Mouse (Mus musculus) adrenal gland, postnatal 36 days (tissue): ENCODE data around the gene Ccdc85c. TPM values are rescaled to one million over a fixed set of nuclear protein-coding genes. Genes with fewer than 3 reads are reported as not detected.

Experiments
- DNase-seq, 2 experiments: peaks; one replicate each; pipeline ENCODE4 v3.0.0; 2021; ENCODE audit warnings: mixed read lengths in 1 of 2
- total RNA-seq, 2 experiments: library from RNA; stranded (reverse); gene quantifications; 2 replicates each; pipeline ENCODE4 v1.2.3; 2021

Gene Ccdc85c
- total RNA-seq, 2 experiments from 2014 or later: 21.6 to 28.8 TPM

DNA sequence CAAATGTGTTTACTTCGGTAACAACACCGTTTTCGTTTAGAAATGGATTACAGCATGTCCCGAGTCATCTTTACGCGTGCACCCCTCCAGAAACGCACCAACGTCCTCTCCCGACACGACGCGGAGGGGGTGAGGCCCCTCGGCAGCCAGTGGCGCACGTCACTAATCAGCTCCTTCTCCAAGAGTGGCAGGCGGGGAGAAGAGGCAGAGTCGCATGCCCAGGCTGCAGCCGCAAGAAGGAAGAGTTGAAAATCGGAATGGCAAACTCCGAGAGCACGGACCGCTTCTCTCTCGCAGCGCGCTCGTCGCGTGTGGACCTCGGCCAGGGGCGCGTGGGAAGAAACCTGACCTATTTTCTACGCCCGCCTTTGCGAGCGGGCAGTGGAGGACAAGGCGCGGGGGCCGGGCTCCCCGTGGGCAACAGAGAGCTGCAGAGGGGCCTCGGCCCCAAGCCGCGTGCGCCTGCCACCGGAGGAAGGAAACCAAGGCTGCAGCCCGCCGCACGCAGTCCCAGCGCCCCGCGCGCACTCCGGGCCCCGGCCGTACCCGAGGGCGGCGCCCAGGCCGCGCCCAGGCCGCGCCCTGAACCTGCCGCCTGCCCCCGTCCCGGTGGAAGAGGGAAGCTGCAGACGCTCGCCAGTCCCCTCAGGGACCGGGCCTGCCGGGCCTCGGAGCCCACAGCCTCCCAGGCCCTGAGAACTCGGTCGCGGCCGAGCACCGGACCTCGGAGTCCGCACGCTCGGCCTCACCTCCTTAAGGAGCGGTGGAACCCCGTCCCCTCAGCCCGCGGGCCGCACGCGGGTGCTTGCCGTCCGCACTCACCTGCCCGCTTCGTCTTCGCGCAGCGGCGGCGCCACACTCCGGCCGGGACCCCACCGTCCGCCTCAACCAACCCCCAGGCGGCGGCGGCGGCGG lies 96.6 kb downstream of the Ccdc85c start:
- DNase-seq: peak; percentile 61 to 71

DNA sequence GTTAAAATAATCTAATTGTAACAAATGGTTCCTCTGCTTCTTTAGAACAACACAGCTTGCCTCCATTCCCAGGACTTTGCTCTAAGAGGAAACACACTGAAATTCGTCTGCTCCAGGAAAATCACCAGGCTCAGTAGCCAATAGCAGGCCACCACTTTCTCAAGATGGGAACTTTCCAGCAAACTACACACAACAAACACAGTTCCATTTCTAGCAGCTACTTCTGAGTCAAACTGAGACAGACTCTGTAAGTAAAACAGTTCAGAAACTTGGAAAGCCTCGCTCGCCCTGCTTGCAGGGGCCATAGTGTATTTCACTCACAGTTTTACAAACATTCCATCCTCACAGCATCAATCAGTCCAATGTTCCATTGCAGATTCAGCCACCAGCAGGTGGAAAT lies 98.9 kb downstream of the Ccdc85c start:
- DNase-seq: no peak

DNA sequence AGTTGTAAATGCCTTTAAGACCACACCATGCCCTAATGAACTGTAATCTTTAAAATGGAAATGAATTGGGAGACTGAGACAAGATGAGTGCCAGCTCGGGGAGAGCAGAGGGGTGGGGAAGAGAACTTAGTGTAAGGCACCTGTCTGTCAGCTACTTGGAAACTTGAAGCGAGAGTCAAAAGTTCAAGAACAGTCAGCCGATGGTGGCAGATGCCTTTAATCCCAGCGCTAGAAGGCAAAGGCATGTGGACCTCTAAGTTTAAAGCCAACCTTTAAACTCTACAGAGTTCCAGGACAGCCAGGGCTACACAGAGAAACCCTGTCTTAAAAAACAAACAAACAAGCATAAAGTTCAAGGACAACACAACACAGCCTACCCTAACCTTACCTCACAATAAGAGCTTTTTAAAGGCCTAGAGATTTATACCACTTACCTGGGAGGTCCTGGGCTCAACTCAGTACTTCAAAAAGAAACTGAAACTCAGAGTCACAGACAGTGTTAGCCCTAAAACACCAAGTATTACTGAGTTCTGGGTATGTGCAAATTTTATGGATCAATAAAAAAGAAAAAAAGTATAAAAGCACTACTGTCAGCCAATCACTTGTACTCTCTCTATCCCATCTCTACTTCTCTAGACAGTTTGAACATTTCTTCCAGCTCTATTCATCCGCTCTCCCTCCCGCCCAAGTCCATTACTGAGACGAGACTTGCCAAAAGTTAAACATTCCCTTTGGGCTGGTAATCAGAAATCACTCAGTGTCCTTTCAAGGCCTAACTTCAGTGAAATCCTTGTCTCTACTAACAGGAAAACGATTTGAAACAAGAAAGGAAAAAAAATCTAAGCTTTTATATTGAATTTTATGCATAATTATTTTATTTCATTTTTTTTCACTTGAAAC lies 100.4 kb downstream of the Ccdc85c start:
- no peak for DNase-seq

DNA sequence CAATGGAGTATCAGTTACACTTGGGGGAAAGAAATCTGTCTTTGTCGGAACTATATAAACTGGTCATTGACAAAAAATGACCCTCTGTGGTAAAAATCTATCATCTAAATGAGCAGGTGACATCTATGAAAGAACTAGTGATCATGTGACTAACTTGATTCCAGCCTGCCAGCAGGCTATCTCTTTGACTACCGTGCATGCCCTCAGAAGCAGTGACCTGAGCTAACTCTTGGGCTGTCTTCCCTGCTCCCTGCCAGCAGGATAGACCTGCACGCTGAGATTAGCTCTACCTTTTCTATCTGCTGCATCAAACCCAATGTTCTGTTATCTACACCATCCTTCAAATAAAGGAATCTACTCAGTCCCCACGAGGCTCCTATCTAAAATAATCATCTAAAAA lies 102.6 kb downstream of the Ccdc85c start:
- no peak for DNase-seq

DNA sequence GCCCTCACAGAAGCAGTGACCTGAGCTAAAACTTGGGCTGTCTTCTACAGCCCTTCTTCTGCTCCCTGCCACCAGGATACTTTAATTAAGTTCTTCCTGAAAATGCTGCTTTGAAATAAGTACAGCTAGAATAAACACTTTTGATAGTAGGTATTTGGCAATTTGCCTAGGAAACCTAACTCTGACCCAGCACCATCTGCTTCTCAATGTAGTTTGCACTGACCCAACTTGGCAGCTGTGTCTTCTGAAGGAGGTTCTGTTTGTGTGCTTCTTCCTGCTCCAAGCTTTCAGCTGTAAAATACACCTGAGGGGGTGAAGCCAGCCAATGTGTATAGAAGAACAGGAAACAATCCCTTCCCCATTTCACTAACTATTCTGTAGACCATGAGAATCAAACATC lies 103.9 kb downstream of the Ccdc85c start:
- DNase-seq: no peak

DNA sequence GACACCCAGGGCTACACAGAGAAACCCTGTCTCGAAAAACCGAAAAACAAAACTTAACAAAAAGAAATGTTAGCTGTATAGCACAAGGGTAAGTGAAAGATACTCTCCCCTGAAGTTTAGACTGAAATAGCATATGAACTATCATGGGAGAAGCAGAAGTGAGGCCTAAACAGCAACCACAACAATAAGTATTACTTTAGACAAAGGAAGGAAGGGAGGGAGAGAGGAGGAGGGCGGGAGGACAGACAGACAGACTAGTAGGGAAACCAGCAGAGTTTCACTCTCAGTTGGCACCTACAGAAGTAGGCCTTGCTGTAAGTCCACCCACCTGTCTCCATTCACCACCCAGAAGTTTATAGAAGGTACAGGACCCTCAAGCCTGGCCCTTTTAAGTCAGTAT lies 104.8 kb downstream of the Ccdc85c start:
- no peak for DNase-seq

DNA sequence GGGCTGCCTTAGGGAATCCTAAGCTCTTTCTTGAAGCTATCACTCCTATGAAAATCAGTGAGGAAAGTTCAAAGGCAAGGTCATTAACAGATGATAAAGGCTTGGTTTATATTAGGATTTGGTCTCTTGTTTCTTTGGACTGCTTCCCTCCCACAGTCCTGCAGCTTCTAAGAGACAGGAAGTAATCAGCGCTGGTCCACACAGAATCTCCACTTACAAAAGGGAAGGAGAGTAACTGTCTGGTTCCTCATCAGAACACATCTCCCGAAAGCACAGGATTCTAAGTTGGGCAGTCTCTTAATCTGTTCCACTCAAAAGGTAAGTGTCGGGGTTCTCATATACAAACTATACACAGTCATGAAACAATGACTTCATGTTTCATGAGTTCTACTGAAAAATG lies 106.3 kb downstream of the Ccdc85c start:
- DNase-seq: no peak

DNA sequence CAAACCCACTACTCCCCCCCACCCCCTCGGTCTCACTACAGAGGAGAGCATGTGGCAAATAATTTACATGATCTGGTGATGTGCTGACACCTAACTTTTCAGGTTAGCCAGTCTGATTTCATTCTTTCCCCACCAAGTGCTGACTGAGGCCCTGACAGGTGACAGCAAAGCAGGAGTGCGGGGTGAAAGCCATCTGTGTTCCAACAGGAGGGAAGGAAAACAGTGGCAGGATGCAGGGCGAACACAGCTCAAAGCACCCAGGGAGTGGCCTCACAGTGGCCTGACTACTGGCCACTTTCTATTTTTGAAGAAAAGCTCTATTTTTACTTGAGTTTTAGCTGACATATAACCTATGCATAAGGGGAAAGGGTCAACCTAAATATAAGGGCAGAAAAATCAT lies 111.5 kb downstream of the Ccdc85c start:
- no peak for DNase-seq

DNA sequence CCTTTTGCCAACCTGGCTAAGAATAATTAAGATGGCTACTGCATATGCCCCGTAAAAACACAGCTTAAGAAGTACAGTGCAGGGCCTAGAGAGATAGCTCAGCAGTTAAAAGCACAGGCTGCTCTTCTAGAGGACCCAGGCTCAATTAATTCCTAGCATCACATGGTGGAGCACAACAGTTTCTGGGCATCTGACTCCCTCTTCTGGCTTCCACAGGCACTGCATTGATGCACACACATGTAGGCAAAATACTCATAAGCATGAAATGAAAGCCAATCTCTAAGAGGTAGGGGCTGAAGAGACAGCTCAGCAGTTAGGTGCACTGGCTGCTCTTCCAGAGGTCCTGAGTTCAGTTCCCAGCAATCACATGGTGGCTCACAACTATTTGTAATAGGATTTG lies 113.2 kb downstream of the Ccdc85c start:
- no peak for DNase-seq

DNA sequence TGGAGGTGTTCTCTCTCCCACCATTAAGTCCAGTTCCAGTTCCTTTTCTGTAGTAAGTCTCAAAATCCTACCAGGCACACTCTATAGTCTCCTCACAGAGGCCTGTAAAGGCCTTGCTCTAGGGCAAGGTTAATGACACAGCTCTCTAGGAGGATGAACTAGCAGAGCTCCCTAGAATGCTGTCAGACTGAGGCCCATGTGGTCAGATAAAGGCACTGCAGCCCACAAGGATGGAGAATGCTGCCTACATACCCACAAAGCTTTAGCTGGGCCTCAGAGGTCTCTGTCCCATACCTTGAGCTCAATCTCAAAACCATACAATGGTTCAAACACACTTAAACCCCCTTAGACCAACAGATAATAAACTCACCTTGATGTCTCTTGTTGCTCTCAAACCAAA lies 115.4 kb downstream of the Ccdc85c start:
- no peak for DNase-seq

Other genes with a start within 250 kb of the Ccdc85c start
- 100 to 1,000 TPM; 108 to 126 TPM for gene Setd3, start 96.1 kb downstream of the Ccdc85c start, total RNA-seq
- gene Ccnk, start 95.8 kb downstream of the Ccdc85c start, total RNA-seq: 10 to 100 TPM; 26.6 to 32.9 TPM
- under 1 TPM; 0.76 to 0.86 TPM for gene Hhipl1, start 30.8 kb upstream of the Ccdc85c start, total RNA-seq
- gene Cyp46a1, start 59.0 kb upstream of the Ccdc85c start, total RNA-seq: 1 to 10 TPM in 1 of 2 experiments, under 1 TPM in 1; 0.99 to 2.0 TPM
- 10 to 100 TPM; 16.6 to 44.6 TPM for gene Eml1, start 95.5 kb upstream of the Ccdc85c start, total RNA-seq